Mouse (Mus musculus) adrenal gland, adult 10 weeks (tissue): ENCODE measurements around the gene Jag2. TPM values are rescaled to one million over a fixed set of nuclear protein-coding genes. Genes with fewer than 3 reads are reported as not detected.

ENCODE experiments used
- polyA plus RNA-seq: library from polyadenylated mRNA; stranded (reverse); fragments of 350-450 nt; fragmentation: Illumina TruSeq; extraction: RNeasy Lipid Tissue Mini Kit (QIAGEN cat#74804); gene quantifications from one replicate; pipeline ENCODE4 v1.2.3, GENCODE M21; 2014; ENCODE audit warnings: low read depth, low replicate concordance

The Jag2 gene
- polyA plus RNA-seq = 0.12 TPM

DNA sequence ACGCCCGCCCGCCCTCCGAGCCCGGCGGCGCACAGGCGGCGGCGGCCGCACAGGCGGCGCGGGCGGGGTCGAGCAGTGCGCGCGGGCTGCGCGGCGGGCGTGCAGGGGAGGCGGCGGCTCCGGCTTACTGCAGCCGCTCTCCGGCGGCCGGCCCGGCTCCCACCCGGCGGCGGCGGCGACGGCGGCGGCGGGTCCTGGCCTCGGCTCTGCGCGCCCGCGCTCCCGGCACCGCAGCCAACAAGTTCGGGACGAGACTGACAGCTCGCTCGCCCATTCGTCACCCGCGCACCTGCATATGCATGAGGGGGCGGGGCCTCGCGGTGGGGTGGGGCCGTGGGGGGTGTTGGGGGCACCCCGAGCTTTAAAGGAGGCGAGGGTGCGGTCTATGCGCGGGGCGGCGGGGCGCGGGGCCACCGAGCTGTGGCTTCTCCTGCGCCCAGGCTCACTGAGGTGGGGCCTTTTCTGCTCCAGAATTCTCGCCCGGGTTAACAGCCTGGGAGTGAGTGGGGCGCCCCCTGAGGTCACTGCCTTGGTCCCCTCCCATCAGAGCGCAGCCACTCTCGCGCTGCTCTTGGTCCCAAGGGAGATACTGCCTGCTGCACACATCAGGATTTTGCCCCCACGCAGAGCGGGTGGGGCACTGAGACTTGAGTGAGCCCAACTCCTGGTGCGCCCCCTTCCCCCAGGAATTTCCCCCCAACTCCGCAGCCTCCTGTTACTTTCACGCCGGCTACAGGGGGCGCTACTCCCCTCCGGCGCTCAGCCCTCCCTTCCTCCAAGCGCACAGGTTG lies at the start of gene Jag2:
Gene Jag2, minus strand, starts transcription at position 215 of the 791 bp plus-strand sequence.

DNA sequence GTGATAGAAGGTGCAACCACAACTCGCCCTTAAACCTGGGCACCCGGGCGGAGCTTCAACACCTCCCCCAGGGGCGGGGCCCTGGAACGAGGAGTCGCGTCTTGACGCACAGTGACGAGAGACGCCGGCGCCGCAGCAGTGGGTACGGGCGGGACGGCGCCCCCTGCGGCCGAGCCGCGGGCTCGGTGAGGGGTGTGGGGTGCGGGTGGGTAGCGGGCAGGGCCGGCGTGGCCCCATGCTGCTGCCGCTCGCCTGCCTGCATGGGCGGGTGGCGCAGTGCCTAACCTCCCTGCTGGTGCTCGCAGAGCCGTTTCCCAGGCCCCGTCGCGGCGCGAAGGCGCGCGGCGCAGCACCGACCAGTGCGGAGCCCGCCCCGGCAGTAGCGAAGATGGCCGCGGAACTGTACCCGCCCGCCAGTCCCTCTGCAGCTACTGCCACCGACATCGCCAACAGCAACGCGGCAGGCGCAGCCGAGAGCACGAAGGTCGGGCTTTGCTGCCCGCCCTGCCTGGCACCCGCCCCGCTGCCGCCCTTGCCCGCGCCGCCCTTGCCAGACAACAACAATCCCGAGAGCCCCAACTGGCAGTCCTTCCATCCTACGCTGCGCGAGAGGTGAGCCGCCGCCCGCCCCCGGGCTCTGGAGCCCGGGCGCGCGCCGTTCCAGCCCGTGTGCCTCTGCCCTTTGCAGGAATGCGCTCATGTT lies 46.9 kb upstream of the Jag2 start, which contains the start of gene Btbd6:
Gene Btbd6, plus strand, starts transcription at position 112 of the 703 bp plus-strand sequence.

DNA sequence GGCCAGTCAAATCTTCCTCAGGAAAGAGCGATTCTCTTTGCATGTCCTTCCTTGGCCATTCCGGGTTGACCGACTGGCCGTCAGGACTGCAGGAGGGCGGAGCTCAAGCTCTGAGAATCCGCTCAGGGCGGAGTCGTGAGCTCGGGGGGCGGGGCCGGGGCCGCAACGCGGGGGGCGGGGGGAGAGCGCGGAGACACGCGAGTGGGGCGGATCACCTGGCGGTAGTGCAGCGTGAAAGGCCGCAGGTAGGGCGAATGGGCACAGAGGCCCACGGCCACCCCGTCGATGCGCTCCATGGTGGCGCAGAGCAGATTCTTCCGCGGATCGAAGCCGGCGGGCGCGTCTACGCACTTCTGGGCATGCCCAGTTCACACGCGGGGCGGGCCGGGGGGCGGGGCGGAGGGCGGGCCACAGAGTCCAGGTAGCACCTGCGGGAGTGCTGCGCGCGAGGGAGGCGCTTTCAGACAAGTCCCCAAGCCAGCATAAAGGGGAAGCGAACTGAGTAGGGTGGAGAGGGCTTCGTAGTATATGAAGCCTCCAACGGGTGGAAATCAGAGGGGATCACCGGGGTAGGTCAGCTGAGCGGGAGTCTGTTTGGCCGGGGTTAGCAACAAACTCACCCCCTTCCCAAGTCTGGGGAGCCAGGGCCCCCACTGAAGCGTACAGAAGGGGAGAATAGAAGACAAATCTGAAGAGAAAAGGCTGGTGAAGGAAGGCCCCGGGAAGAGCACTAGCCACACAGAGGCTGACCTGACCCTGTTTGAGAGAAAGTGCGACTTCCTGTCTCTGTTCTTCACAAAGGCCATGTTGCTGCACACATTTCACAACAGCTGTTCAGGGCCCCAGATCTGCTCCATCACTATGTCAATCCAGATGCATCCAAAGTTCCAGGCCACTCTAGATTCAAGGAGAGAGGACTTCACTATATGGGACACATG lies 12.5 kb upstream of the Jag2 start, which contains the start of gene Nudt14:
Gene Nudt14, minus strand, starts transcription at position 349 of the 938 bp plus-strand sequence.

DNA sequence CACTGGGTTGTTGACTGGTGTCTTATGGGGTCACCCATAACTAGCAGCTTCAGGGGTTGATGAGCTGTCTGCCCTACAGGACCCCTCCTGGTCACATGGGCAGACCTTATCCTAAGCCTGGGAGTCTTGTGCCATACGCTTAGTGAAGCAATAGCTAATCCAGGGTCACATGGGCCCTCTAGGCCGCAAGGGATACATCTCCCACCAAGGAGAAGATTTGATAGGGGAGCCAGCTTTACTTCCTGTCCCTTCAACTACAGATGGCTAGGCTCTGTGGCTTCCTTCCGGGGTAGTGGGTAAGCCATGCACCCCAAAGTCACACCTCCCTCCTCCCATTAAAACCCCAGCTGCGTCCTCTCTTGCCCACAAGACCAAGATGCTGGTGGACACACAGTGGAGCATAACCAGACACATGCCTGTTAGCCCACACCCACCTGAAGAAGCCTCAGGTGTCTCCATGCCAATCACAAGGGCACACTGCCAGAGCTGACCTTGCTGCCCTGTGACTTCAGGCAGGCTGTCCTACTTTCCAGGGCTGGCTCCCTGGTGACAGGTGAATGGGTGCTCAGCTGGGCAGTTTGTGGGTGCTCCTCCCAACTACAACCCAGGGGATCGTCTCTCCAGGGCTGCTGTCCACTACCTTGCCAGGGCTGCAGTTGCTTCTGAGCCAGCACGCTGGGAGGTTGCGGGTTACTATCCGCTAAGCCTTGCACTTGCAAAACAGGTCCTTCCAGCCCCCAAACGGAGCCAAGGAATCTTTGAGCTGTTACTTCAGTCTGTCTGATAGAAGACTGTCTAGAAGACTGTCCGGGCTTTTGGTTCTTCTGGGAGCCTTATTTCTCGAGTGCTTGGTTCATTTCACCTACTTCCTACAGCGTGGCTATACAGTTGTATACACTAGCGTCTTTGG lies 61.1 kb downstream of the Jag2 start, which contains the start of gene Gpr132:
Gene Gpr132, minus strand, starts transcription at position 51 of the 910 bp plus-strand sequence.

Other genes starting within 250 kb of the Jag2 start
- 12.4 TPM for gene Cep170b, start 209.3 kb downstream of the Jag2 start, polyA plus RNA-seq
- not detected for gene Pld4, start 169.1 kb downstream of the Jag2 start, polyA plus RNA-seq
- gene Ahnak2, start 127.1 kb downstream of the Jag2 start, polyA plus RNA-seq = 1.1 TPM
- gene Clba1, start 120.8 kb downstream of the Jag2 start, polyA plus RNA-seq = 1.9 TPM
- 6.9 TPM for gene Cdca4, start 100.4 kb downstream of the Jag2 start, polyA plus RNA-seq
- gene Gpr132, start 61.5 kb downstream of the Jag2 start, polyA plus RNA-seq = not detected
- 0.93 TPM for gene Nudt14, start 12.3 kb upstream of the Jag2 start, polyA plus RNA-seq
- gene Btbd6, start 46.7 kb upstream of the Jag2 start, polyA plus RNA-seq = 1.1 TPM
- gene Brf1, start 70.9 kb upstream of the Jag2 start, polyA plus RNA-seq = 20.1 TPM
- 7.3 TPM for gene Pacs2, start 84.7 kb upstream of the Jag2 start, polyA plus RNA-seq
- not detected for gene Tex22, start 144.7 kb upstream of the Jag2 start, polyA plus RNA-seq
- 21.4 TPM for gene Mta1, start 168.5 kb upstream of the Jag2 start, polyA plus RNA-seq
- 0.58 TPM for gene Crip2, start 210.5 kb upstream of the Jag2 start, polyA plus RNA-seq
- gene Crip1, start 216.5 kb upstream of the Jag2 start, polyA plus RNA-seq = 0.82 TPM
- not detected for gene Tedc1, start 226.6 kb upstream of the Jag2 start, polyA plus RNA-seq